Mouse (Mus musculus): Measurements from ENCODE around the gene C2cd2l.
"Not testable (repeated sequence)": the region's sequence is repeated elsewhere in the genome, so short reads cannot be mapped to it uniquely, and the experiment has no call there.

C2cd2l gene

GRCm38 (mm10) chr9:44319887-44320798, at the start of gene C2cd2l:
Gene C2cd2l, minus strand, starts transcription at chr9:44320285.
- peak; percentile 88 for DNase-seq

- no peak for DNase-seq
These were observed 44.4 kb upstream of the C2cd2l start for GRCm38 (mm10) chr9:44364480-44364879.

GRCm38 (mm10) chr9:44361931-44362330, 41.8 kb upstream of the C2cd2l start:
- not testable (repeated sequence) for DNase-seq

- DNase-seq, result peak; percentile 91
These were observed 41.3 kb upstream of the C2cd2l start, which contains the start of gene Vps11 for GRCm38 (mm10) chr9:44361190-44361917. Gene Vps11, minus strand, starts transcription at chr9:44361670.

GRCm38 (mm10) chr9:44357207-44357606, 37.1 kb upstream of the C2cd2l start:
- DNase-seq, result no peak

DNA sequence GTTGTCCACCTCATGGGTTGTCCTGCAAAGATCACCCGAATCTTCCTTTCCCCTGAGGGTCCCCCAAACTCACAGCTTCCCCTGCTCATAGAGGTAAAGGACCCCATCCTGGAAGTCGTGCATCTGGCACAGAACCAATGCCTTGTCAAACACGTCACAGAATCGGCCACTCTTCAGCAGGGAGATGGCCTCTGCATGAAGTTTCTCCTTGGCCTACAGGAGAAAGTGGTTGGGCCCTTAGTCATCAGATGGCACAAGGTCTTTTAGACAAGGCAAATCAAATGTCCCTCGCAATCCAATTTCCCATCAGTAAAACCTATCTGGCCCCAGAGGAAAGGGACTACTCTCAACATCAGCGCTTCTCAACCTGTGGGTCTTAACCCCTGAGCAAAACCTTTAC, 33.1 kb upstream of the C2cd2l start:
- no peak for DNase-seq

GRCm38 (mm10) chr9:44352337-44352736, 32.3 kb upstream of the C2cd2l start:
- DNase-seq, result no peak

- no peak for DNase-seq
These were observed 31.3 kb upstream of the C2cd2l start for GRCm38 (mm10) chr9:44351396-44351795.

DNA sequence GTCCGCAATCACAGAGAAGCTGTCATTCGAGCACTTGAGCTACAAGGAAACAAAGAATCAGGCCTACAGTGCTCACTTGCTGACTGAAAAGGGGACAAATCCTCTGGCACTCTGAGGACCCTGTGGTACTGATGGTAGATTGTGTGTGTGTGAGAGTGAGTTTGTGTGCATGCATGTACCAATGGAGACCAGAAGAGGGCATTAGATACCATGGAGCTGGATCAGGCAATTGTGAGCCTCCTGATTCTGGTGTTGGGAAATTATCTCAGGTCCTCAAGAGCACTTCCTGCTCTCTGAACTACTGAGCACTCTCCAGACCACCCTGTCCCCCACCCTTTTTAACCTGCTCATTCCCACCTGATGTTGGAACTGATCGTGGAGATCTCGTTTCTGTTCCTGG, 28.5 kb upstream of the C2cd2l start:
- no peak for DNase-seq

- DNase-seq, result no peak
These were observed 27.5 kb upstream of the C2cd2l start for GRCm38 (mm10) chr9:44347621-44348020.

GRCm38 (mm10) chr9:44347166-44347565, 27.1 kb upstream of the C2cd2l start:
- DNase-seq, result no peak

GRCm38 (mm10) chr9:44345570-44346433, 25.7 kb upstream of the C2cd2l start:
- no peak for DNase-seq

DNA sequence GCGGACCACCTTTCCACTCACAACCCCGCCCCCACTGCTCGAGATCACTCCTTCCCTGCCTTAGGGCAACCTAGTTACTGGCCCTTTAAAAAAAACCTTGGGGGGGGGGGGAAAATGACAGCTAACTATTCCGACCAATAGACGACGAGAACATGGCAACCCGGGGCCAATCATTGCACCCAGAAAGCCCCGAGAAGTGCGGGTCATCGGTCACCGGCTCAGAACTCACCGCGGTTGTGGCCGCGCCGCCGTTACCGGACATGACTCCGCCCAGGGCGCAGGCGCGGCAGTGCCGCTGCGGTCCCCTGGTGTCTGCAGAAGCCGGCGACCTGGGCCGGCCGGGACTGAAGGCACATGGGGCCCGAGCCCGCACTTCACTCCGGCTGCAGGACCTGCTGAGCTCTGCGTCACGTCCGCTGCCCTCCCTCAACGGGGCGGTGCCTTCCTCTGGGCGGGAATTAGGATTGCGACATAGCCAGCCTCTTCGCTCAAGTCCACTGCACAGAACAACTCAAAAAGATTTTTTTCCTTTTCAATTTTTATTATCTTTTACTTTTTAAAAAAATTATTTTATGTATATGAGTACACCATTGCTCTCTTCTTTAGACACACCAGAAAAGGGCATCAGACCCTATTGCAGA, 23.8 kb upstream of the C2cd2l start, which contains the start of gene Hmbs:
Gene Hmbs (minus strand): TSS at position 448 of the 641 bp plus-strand sequence.
- peak; percentile 80 for DNase-seq

DNA sequence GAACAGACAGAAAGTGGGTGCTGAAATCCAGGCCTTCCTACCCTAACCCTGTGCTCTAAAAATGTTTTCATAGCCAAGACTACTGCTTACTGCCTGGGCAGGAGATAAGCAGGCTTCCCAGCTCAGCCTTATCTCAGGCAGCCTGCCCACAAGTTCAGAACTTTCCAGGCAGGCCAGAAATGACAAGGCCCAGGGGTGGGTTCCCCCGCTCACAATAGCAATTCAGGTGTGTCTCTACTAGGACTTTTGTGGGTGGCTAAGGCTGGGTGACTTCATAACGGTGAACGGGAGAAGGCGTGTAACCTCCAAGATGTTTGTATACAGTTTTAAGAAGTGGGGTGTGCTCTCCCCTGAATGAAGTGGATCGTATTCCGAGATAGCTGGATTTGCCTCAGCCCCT, 23.2 kb upstream of the C2cd2l start:
- no peak for DNase-seq

- no peak for DNase-seq
These were observed 22.5 kb upstream of the C2cd2l start for GRCm38 (mm10) chr9:44342605-44343004.

GRCm38 (mm10) chr9:44342173-44342572, 22.1 kb upstream of the C2cd2l start:
- DNase-seq, result no peak

DNA sequence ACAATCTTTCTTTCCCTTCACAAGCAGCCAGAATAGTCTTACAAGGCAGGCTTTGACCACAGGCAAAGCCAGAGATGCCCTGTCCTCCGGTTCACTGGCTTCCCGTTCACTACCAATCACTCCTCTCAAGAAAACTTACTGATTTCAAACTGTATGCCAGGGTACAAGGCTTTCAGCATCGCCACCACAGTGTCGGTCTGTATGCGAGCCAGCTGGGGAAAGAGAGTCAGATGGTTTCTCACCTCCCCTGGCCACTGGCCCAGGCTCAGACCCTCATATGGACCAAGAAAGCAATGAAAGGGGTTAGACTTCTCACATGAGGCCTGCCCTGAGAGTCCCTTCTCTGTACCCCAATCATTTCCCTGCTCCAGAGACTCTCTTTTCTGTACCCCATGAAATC, 21.4 kb upstream of the C2cd2l start:
- no peak for DNase-seq

GRCm38 (mm10) chr9:44338574-44338973, 18.5 kb upstream of the C2cd2l start:
- DNase-seq, result no peak

DNA sequence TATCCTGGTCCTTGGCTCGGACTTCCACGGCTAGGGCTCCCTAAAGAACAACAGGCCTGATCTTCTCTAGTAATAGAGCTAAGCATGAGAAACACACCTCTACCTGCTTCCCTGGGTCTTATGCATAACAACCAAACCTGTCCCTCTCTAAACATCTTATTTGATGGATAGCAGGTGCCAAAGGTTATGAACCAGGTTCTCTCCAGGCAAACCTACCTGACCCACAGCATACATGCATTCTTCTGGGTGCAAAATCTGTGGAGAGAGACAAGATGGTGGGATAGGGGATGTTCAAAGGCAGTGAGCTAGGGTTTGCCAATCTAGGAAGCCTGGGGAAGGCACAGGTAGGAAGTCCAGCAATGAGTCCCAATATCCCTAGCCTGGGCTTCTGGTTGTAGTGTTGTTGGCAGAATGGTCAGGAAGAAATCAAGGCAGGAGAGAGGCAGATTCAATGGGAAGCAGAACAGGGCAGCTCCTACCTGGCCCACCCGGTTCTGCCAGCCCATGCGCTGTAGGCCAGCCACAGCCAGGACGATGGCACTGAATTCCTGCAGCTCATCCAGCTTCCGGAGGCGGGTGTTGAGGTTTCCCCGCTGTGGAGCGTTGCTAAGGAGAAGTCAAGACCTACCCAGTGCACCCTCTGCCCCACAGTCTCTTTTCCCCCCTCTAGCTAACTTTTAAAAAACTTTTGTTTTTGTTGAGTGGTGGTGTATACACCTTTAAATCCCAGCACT, 17.5 kb upstream of the C2cd2l start:
- DNase-seq, result no peak

GRCm38 (mm10) chr9:44336964-44337363, 16.9 kb upstream of the C2cd2l start:
- no peak for DNase-seq

- not testable (repeated sequence) for DNase-seq
These were observed 16.4 kb upstream of the C2cd2l start for GRCm38 (mm10) chr9:44336513-44336912.

GRCm38 (mm10) chr9:44336093-44336406, 16.0 kb upstream of the C2cd2l start:
- DNase-seq, result no peak
